Mouse (Mus musculus): Measurements from ENCODE around the gene Zfp46.
A peak's percentile ranks its signal among the peaks of the same experiment; 100 is the strongest.

The Zfp46 gene

GRCm38 (mm10) chr4:136311042-136311999, 26.8 kb downstream of the Zfp46 start:
- peak; percentile 57 for DNase-seq (ENCODE audit: low read depth, low spot score)

GRCm38 (mm10) chr4:136312616-136313015, 28.1 kb downstream of the Zfp46 start:
- DNase-seq (ENCODE audit: low read depth, low spot score), result no peak

- DNase-seq (ENCODE audit: low read depth, low spot score), result no peak
Observed at GRCm38 (mm10) chr4:136317667-136318066, 33.2 kb downstream of the Zfp46 start.

- no peak for DNase-seq (ENCODE audit: low read depth, low spot score)
Observed at GRCm38 (mm10) chr4:136320016-136320415, 35.5 kb downstream of the Zfp46 start.

- DNase-seq (ENCODE audit: low read depth, low spot score), result peak; percentile 18
Observed at GRCm38 (mm10) chr4:136324226-136324625, 39.7 kb downstream of the Zfp46 start.

- no peak for DNase-seq (ENCODE audit: low read depth, low spot score)
Observed at GRCm38 (mm10) chr4:136327238-136327637, 42.8 kb downstream of the Zfp46 start.

GRCm38 (mm10) chr4:136328115-136328514, 43.6 kb downstream of the Zfp46 start:
- DNase-seq (ENCODE audit: low read depth, low spot score), result peak; percentile 33

GRCm38 (mm10) chr4:136331709-136332108, 47.2 kb downstream of the Zfp46 start:
- no peak for DNase-seq (ENCODE audit: low read depth, low spot score)

- DNase-seq (ENCODE audit: low read depth, low spot score), result no peak
Observed at GRCm38 (mm10) chr4:136333191-136333590, 48.7 kb downstream of the Zfp46 start.

- no peak for DNase-seq (ENCODE audit: low read depth, low spot score)
Observed at GRCm38 (mm10) chr4:136335065-136335464, 50.6 kb downstream of the Zfp46 start.

GRCm38 (mm10) chr4:136337129-136337528, 52.6 kb downstream of the Zfp46 start:
- DNase-seq (ENCODE audit: low read depth, low spot score), result no peak
